Mouse (Mus musculus) erythroblast, embryonic 14.5 days (primary cell): ENCODE data around the gene Hist1h1d. TPM values are rescaled to one million over a fixed set of nuclear protein-coding genes. Genes with fewer than 3 reads are reported as not detected.
"Not testable (repeated sequence)": the region's sequence is repeated elsewhere in the genome, so short reads cannot be mapped to it uniquely, and the experiment has no call there.

ENCODE experiments used
- H3K27me3 ChIP-seq: 2 replicates; pipeline ENCODE4 v1.6.1; 2012; ENCODE audit warnings: inconsistent platforms; ENCODE audit not compliant: control insufficient read depth
- H3K36me3 ChIP-seq: 2 replicates; pipeline ENCODE4 v1.6.1; 2012; ENCODE audit warnings: mild to moderate bottlenecking, inconsistent platforms; ENCODE audit not compliant: control insufficient read depth
- H3K4me1 ChIP-seq: 2 replicates; pipeline ENCODE4 v1.6.1; 2012; ENCODE audit warnings: inconsistent platforms; ENCODE audit not compliant: control insufficient read depth
- H3K4me3 ChIP-seq: replicated peaks from 2 replicates; pipeline ENCODE3; 2012; ENCODE audit warnings: moderate library complexity, mild to moderate bottlenecking, inconsistent platforms
- H3K9me3 ChIP-seq: 2 replicates; pipeline ENCODE4 v1.6.1; 2012; ENCODE audit warnings: low read length, inconsistent platforms, mixed read lengths; ENCODE audit not compliant: control insufficient read depth
- GATA1 ChIP-seq: IDR thresholded peaks from 2 replicates; pipeline ENCODE4 v1.6.1; 2012; ENCODE audit warnings: low read length, inconsistent platforms, mixed read lengths
- TAL1 ChIP-seq: IDR thresholded peaks from 3 replicates; pipeline ENCODE4 v1.6.1; 2012; ENCODE audit warnings: low read length, inconsistent platforms, mixed read lengths
- polyA plus RNA-seq: library from polyadenylated mRNA; stranded (reverse); fragments of >175 nt; gene quantifications from 2 replicates; pipeline ENCODE4 v1.2.3, GENCODE M21; 2012

The Hist1h1d gene
- polyA plus RNA-seq, 1 experiment, result 0.95 TPM

- Histone ChIP-seq H3K36me3 (peaks cover 23% of the 10 kb centered on the region), H3K4me3 (peak overlapping the region; percentile 82), H3K9me3 (no peaks in the 10 kb centered on the region), H3K27me3 (no peaks in the 10 kb centered on the region), H3K4me1 (peaks cover 51% of the 10 kb centered on the region)
- no peak for TF ChIP-seq TAL1
- no peak for TF ChIP-seq GATA1
Observed at GRCm38 (mm10) chr13:23534368-23535131, 18.5 kb upstream of the Hist1h1d start.

GRCm38 (mm10) chr13:23535137-23536075, 17.7 kb upstream of the Hist1h1d start, which contains the start of gene Hist1h3g:
TSS of gene Hist1h3g (plus strand) at chr13:23535422.
- H3K4me1 ChIP-seq, result peaks cover 49% of the 10 kb centered on the region
- H3K36me3 ChIP-seq, result peaks cover 27% of the 10 kb centered on the region
- not testable (repeated sequence) for H3K9me3 ChIP-seq, H3K27me3 ChIP-seq
- H3K4me3 ChIP-seq, result peak within 1 kb of the TSS; percentile 82

- Histone ChIP-seq H3K27me3 (no peaks in the 10 kb centered on the region), H3K4me1 (peaks cover 56% of the 10 kb centered on the region), H3K9me3 (no peaks in the 10 kb centered on the region), H3K36me3 (peaks cover 32% of the 10 kb centered on the region), H3K4me3 (peak overlapping the region; percentile 75)
- TF ChIP-seq TAL1 (no peak), GATA1 (no peak)
Observed at GRCm38 (mm10) chr13:23536076-23536822, 16.8 kb upstream of the Hist1h1d start.

- Histone ChIP-seq H3K4me1 (peaks cover 60% of the 10 kb centered on the region), H3K4me3 (peak overlapping the region; percentile 75), H3K9me3 (no peaks in the 10 kb centered on the region), H3K36me3 (peaks cover 32% of the 10 kb centered on the region), H3K27me3 (no peaks in the 10 kb centered on the region)
- TF ChIP-seq TAL1, result no peak
- peak; percentile 30; the same call in 1 of the 2 replicates for TF ChIP-seq GATA1
Observed at GRCm38 (mm10) chr13:23537006-23537710, 15.9 kb upstream of the Hist1h1d start.

- Histone ChIP-seq H3K36me3 (peaks cover 32% of the 10 kb centered on the region), H3K4me1 (peaks cover 51% of the 10 kb centered on the region), H3K9me3 (no peaks in the 10 kb centered on the region), H3K27me3 (no peaks in the 10 kb centered on the region), H3K4me3 (peak overlapping the region; percentile 17)
- TF ChIP-seq TAL1 (no peak), GATA1 (no peak)
Observed at GRCm38 (mm10) chr13:23538249-23538648, 14.8 kb upstream of the Hist1h1d start.

- not testable (repeated sequence) for H3K27me3 ChIP-seq, H3K9me3 ChIP-seq, H3K4me3 ChIP-seq
- H3K4me1 ChIP-seq, result peaks cover 52% of the 10 kb centered on the region
- peaks cover 32% of the 10 kb centered on the region for H3K36me3 ChIP-seq
Observed at GRCm38 (mm10) chr13:23539821-23540220, 13.2 kb upstream of the Hist1h1d start.

- Histone ChIP-seq H3K9me3 (no peaks in the 10 kb centered on the region), H3K4me3 (peak overlapping the region; percentile 64), H3K36me3 (peaks cover 32% of the 10 kb centered on the region), H3K27me3 (no peaks in the 10 kb centered on the region), H3K4me1 (peaks cover 54% of the 10 kb centered on the region)
- TF ChIP-seq GATA1 (no peak), TAL1 (no peak)
Observed at GRCm38 (mm10) chr13:23541497-23541896, 11.6 kb upstream of the Hist1h1d start.

- peaks cover 52% of the 10 kb centered on the region for H3K4me1 ChIP-seq
- peak overlapping the region; percentile 81 for H3K4me3 ChIP-seq
- H3K27me3 ChIP-seq, result not testable (repeated sequence)
Observed at GRCm38 (mm10) chr13:23542225-23542980, 10.7 kb upstream of the Hist1h1d start.

GRCm38 (mm10) chr13:23542999-23543607, 10.0 kb upstream of the Hist1h1d start, which contains the start of gene Hist1h2bh:
TSS of gene Hist1h2bh (minus strand) at chr13:23543392.
- not testable (repeated sequence) for H3K27me3 ChIP-seq
- H3K4me1 ChIP-seq, result peaks cover 49% of the 10 kb centered on the region

More at GRCm38 (mm10) chr13:23542225-23542980, 10.7 kb upstream of the Hist1h1d start:
- H3K36me3 ChIP-seq, result peaks cover 26% of the 10 kb centered on the region
- H3K9me3 ChIP-seq, result not testable (repeated sequence)

More at GRCm38 (mm10) chr13:23542999-23543607, 10.0 kb upstream of the Hist1h1d start, which contains the start of gene Hist1h2bh:
- Histone ChIP-seq H3K4me3 (peak within 1 kb of the TSS; percentile 81), H3K36me3 (peaks cover 20% of the 10 kb centered on the region)
- H3K9me3 ChIP-seq, result not testable (repeated sequence)
